Mouse (Mus musculus) liver (tissue): ENCODE measurements around the gene Loxl1.
A peak's percentile ranks its signal among the peaks of the same experiment; 100 is the strongest.

Experiments used
- DNase-seq: peaks from one replicate; pipeline ENCODE4 v3.0.0-alpha.2; 2020; ENCODE audit warnings: mixed read lengths

Gene Loxl1

DNA sequence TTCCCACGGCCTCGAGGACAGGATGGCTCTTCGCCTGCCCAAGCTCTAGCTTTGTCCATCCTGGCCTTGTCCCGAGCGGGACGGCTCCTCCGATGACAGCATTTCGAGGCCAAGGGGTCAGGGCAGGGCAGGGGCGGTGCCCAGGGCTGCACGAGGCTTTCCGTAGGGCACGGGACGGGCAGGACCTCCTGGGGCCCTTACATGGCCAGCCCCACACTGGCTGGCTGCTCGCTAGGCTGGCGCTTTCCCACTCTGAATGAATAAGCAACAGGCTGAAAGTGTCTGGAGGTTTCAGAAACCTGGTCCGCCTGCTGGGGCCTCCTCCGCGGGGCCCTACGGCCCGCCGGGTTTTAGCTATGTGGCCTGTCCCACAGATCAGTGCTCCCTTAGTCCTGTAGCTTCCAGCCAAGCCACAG, at the start of gene Loxl1:
Loxl1 (minus strand) TSS at position 243 of the 416 bp plus-strand sequence.
- DNase-seq, result peak; percentile 39

DNA sequence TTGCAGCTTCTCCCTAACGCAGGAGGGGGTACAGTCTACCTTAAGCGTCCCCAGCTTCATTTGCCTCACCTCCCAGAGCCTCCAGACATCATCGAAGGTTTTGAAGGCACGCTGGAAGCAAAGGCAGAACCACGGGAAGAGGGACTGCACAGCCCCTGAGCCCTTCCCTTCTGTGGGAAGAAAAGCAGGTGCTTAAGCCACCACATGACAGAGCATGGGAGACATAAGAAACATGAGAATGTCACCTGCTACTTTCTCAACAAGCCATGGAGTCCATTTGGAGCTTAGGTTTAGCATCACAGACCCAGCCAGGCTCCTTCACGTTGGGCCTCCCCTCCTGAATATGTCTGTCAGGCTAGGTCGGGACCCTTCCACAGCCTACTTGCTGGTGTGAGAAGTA, 49.0 kb upstream of the Loxl1 start:
- DNase-seq, result no peak

DNA sequence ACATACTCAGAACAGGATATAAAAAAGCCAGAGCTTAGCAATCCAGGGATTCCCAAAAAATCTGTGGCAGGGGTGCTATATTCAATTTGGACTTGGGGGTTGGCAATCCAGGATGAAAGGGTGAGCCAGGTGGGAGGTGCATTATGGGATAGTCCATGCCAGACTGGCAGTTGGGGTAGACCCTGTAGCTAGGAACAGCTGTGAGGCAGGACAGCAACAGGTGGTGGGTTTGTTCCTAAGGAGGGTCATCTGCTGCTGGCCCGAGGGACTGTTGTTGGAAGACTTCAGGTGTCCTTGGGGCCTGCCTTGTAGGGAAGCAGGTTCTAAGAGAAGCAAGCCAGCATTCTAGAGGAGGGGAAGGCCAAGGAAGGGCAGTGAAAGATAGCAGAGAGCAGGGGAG, 48.4 kb upstream of the Loxl1 start:
- DNase-seq, result no peak

DNA sequence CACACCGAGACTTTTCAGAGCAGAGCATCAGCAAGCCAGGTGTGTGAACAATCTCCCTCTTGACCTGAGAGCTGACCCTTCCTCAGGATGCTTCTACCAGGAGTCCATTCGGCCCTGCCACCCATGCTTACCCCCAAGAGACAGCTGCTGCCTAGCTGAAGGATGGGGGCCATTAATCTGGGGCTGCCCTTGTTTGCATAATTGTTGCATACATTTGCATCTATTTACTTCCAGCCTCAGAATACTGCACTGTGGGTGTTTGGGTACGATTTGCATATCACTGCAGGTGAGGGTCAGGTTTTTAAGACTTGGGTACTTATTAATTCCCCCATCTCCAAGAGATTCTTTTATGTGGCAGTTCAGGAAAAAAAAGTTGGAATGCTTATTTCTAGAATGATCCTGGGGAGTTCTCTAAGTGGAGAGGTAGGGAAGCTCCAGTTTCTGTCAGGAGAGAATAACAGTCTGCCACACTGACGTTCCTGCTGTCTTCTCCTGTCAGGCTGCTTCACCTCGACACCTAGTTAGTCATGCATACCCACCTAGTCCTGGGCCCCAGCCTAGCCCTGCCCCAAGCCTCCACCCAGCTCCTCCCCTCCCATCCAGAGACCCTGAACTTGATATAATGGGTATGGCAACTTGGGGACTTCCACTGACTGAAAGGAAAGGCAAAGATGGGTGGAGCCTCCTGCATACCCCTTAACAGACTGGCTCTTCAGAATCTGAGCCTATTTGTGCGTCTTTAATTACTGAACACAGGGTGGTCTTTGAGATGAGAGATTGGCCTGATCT, 42.5 kb upstream of the Loxl1 start:
- DNase-seq, result no peak

- DNase-seq, result no peak
Observed at GRCm38 (mm10) chr9:58354701-58355100, 41.7 kb upstream of the Loxl1 start.

DNA sequence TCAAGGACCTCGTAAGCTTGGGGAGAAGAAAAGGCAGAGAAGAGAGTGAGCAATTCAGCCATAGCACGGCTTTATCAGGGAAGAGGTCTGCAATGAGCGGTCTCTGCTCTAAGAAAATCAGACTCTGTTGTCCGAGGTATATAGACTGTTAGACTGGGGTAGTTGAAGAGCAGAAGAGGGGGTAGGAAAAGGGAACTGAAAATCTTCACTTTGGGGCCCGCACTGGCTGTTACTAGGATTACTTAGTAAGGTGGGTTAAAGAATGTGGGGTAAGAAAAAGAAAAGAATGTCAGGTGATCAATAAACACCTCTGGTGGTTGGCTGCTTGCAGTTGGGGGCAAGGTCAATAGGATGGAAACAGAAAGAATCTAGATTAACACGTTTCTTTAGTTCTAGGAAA, 40.2 kb upstream of the Loxl1 start:
- DNase-seq, result no peak

DNA sequence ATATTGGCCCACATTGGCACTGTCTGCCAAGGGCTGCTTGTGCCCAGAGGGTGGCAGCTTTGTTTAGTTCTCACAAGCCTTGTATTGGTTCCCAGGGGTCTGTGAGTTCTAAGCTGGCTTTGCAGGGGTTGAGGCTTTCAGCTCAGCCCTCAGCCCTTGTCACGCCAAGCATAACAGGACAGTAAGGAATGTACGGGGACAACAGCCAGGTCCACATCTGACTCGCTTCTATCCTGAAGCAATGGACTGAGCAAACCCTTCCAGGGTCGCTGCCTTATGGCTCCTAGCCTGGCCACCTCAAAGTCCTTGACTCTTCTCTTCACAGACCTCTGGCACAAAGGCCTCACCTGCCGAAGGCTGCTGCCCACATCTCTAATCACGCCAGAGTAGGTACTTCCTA, 34.8 kb upstream of the Loxl1 start:
- no peak for DNase-seq

DNA sequence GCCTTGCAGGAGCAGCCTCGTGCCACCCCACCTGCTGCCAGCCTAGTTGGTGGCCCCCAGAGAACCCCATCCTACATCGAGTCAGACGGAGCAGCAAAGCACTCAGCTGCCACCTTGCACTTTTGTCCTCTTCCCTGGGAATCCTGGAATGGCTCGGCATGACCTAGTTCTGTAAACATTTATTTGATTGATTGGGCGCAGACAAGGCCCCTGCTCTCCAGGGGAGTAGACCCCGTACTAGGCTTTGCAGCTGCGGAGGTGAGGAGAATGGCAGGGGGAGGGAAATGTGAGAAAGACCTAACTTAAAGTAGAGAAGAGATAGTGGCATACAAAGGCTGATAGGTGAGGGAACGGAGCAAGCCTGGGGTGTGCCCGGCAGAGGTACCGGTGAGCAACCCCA, 33.5 kb upstream of the Loxl1 start:
- DNase-seq, result peak; percentile 14

GRCm38 (mm10) chr9:58345963-58346362, 33.0 kb upstream of the Loxl1 start:
- no peak for DNase-seq

- no peak for DNase-seq
Observed at GRCm38 (mm10) chr9:58341795-58342194, 28.8 kb upstream of the Loxl1 start.

GRCm38 (mm10) chr9:58336650-58337281, 23.8 kb upstream of the Loxl1 start:
- DNase-seq, result no peak

DNA sequence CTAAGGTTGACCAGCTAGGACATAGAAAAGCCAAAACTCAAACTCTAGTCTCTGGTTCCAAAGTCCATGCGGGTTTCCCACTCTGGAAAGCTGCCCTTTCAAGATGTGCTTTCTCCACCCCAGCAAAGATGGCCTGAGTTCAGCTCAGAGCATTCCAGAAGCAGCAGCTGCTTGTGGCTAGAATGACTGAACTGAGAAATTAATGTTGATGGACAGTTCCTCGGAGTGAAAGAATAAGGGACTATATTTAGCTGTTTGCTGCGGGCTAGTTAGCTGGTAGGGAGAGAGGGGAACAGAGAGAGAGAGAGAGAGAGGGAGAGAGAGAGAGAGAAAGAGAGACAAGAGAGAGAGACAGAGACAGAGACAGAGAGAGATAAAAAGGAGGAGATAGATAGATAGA, 18.3 kb upstream of the Loxl1 start:
- DNase-seq, result no peak

DNA sequence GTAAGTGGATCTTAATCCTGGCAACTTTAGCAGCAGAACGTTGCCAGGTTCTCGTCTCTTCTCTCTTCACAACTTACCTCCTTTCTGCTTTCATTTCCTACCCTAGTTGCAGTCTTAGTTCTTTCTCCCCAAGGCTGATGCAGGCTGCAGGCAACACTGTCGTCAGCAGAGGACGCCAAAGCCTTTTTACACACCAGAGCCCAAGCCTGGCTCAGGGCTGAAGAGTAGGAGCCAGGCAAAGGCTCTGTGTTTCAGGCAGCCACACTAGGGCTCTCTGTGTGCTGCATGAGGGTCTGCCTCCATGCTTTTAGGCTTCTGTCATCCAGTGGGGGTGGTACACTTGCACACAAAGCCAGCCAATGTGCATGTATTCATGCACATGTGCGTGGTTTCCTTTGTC, 17.3 kb upstream of the Loxl1 start:
- no peak for DNase-seq

GRCm38 (mm10) chr9:58327382-58327781, 14.4 kb upstream of the Loxl1 start:
- no peak for DNase-seq

GRCm38 (mm10) chr9:58326477-58327180, 13.6 kb upstream of the Loxl1 start:
- DNase-seq, result no peak

GRCm38 (mm10) chr9:58321681-58322080, 8.7 kb upstream of the Loxl1 start:
- DNase-seq, result no peak

DNA sequence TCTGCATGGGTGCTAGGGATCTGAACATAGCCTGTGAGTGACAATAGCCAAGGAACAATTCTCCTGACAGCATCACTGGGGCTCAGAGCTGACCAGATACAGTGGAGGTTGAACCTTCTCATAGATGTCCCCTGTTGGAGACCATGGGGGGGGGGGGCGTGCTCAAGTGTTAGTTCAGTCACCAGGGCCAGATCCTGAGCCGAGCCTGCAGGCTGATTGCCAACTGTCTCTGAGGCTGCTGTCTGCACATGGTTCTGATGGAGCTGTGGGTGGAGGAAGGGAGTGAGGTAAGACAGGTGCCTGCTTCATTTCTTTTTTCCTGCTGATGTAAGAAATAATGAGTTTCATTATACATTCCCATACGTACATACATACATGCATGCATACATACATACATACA, 5.3 kb upstream of the Loxl1 start:
- no peak for DNase-seq

GRCm38 (mm10) chr9:58317381-58317780, 4.4 kb upstream of the Loxl1 start:
- DNase-seq, result no peak

DNA sequence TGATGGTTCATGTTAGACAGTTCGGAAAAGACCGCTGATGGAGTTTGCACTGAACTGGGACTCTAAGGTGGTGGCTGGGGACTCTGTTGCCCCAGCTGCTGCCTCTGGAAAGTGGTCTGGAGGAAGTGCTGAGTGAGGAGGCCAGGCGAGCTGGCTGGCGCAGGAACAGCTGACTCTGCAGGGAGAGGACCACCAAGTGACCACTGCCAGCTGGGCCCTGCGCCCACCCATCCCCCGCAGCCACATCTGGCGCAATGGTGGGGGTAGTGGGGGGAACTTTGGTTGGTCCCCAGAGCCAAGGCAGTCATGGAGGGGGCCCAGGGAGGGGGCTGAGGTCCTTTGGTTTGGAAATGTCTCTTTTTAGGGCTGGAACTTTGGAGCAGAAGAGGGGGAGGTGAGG, 3.8 kb upstream of the Loxl1 start:
- DNase-seq, result no peak

DNA sequence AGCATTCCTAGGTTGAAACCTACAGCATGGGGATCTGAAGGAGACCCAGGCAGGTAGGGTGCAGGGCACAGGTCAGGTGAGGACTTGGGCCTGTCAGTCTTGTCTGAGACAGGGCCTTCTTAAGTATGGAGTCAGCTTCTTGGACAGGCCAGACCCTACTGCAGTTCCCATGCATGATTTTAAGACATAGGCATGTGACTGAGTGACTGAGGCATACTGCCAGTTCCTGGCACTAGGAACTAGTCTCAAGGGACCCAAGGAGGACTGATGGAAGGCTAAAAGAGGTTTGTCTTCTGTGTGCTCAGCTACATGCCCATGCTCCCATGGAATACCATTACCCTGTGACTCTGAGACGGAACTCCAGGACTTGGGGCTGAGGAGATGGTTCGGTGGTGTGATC, 2.9 kb upstream of the Loxl1 start:
- DNase-seq, result no peak

DNA sequence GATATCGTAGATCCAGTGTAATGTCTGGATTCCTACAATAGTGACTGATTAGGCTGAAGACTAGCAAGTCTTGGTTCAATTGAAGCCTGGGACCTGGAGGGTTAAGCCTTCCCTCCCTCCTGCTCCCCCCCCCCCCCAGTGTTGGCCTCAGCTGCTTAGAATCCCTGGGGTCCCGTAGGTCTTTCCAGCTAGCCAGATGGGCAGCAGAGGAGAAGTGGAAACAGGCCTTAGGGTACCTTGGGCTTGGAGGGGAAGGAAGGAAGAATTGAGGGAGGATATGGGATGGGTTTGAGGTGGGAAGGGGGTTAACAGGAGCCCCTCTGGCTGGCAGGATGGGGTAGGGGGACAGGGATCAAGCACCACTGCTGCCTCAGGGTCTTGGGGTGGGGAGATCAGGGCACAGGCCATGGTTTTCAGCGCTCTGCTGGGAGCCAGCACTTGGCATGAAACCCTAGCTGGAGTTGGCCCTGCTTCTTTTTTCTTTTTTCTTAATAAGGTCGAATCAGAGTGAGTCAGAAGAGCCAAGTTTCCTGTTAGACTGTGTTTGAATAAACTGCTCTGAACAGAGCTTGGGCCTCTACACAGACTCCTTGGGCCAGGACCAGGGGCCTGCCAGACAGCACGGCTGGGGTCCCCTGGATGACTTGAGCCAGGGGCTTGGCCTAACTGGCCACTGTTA, 1.8 kb upstream of the Loxl1 start:
- DNase-seq, result no peak

GRCm38 (mm10) chr9:58312196-58312943, 616 bp downstream of the Loxl1 start:
- DNase-seq, result peak; percentile 26
